Mouse (Mus musculus): ENCODE results near the gene Akna. TPM values are rescaled to one million over a fixed set of nuclear protein-coding genes. Genes with fewer than 3 reads are reported as not detected.

Gene Akna
- polyA plus RNA-seq, 1 experiment from 2014 or later = 2.5 TPM

- no peaks in the 10 kb centered on the region for H3K9me3 ChIP-seq (ENCODE audit: control insufficient read depth, low read length)
- H3K4me2 ChIP-seq (ENCODE audit: low read depth, low read length) = no peak overlapping the region
- H3K27me3 ChIP-seq (ENCODE audit: control insufficient read depth, insufficient read depth, low read length) = no peaks in the 10 kb centered on the region
- no peak overlapping the region for H3K4me3 ChIP-seq (ENCODE audit: low read depth, low read length)
- 59% methylated on average over 6 of the region's 6 CpGs for WGBS
- H3K4me1 ChIP-seq (ENCODE audit: control insufficient read depth, insufficient read depth, low read length) = no peaks in the 10 kb centered on the region
- H3K36me3 ChIP-seq (ENCODE audit: control insufficient read depth, insufficient read depth, low read length) = no peaks in the 10 kb centered on the region
- no peak overlapping the region for H3K9ac ChIP-seq (replicated peaks; ENCODE audit: low read depth, low read length)
- no peak overlapping the region for H3K27ac ChIP-seq (ENCODE audit: low read depth, low read length)
- 0 out of 2 replicates have a peak, but pooled peaks have one; percentile 7 for ATAC-seq (ENCODE audit: low read depth)
These were observed 43.3 kb downstream of the Akna start for GRCm38 (mm10) chr4:63359861-63360260.

DNA sequence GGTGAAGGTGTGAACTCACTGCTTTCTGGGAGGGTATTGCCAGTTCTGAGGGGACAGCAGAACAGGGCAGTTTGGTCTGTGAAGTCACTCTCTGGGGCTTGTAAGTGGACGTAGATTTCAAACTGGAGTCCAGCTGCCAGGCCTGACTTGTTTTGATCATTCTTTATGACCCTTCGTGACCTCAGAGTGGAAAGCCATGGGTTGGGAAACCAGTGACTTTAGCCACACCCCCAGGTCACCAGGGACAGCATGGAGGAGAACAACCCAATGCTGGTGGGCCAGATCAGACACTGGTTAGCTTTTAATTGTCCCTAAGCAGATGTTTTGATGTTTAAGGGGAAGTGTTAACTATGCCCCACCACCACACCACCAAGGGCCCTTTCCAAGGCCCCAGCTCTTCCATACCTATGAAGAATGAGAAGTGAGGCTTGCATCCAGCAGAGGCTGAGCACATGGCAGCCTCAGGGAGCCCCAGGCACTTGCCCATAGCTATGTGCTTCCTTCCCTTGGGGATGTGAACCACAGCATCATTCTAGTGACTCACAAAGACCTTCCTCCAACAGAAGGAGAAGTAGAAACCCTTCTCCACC lies 46.1 kb downstream of the Akna start:
- Histone ChIP-seq H3K27me3 (ENCODE audit: control insufficient read depth, insufficient read depth, low read length) (no peaks in the 10 kb centered on the region), H3K4me1 (ENCODE audit: control insufficient read depth, insufficient read depth, low read length) (no peaks in the 10 kb centered on the region), H3K4me3 (ENCODE audit: low read depth, low read length) (no peak overlapping the region), H3K4me2 (ENCODE audit: low read depth, low read length) (no peak overlapping the region), H3K27ac (ENCODE audit: low read depth, low read length) (no peak overlapping the region), H3K9ac (replicated peaks; ENCODE audit: low read depth, low read length) (no peak overlapping the region), H3K36me3 (ENCODE audit: control insufficient read depth, insufficient read depth, low read length) (no peaks in the 10 kb centered on the region), H3K9me3 (ENCODE audit: control insufficient read depth, low read length) (no peaks in the 10 kb centered on the region)
- 48% methylated on average over 2 of the region's 2 CpGs for WGBS
- ATAC-seq (ENCODE audit: low read depth) = no peak

GRCm38 (mm10) chr4:63355877-63356665 lies 47.1 kb downstream of the Akna start, which contains the start of gene Orm3:
Orm3 (plus strand) TSS chr4:63356162.
- Histone ChIP-seq H3K4me3 (ENCODE audit: low read depth, low read length) (no peak within 1 kb of the TSS), H3K4me2 (ENCODE audit: low read depth, low read length) (no peak within 1 kb of the TSS), H3K36me3 (ENCODE audit: control insufficient read depth, insufficient read depth, low read length) (no peaks in the 10 kb centered on the region), H3K27me3 (ENCODE audit: control insufficient read depth, insufficient read depth, low read length) (no peaks in the 10 kb centered on the region), H3K27ac (ENCODE audit: low read depth, low read length) (no peak within 1 kb of the TSS), H3K9ac (replicated peaks; ENCODE audit: low read depth, low read length) (no peak within 1 kb of the TSS), H3K9me3 (ENCODE audit: control insufficient read depth, low read length) (no peaks in the 10 kb centered on the region), H3K4me1 (ENCODE audit: control insufficient read depth, insufficient read depth, low read length) (no peaks in the 10 kb centered on the region)
- ATAC-seq (ENCODE audit: low read depth) = no peak
- 74% methylated on average over 4 of the region's 4 CpGs for WGBS

DNA sequence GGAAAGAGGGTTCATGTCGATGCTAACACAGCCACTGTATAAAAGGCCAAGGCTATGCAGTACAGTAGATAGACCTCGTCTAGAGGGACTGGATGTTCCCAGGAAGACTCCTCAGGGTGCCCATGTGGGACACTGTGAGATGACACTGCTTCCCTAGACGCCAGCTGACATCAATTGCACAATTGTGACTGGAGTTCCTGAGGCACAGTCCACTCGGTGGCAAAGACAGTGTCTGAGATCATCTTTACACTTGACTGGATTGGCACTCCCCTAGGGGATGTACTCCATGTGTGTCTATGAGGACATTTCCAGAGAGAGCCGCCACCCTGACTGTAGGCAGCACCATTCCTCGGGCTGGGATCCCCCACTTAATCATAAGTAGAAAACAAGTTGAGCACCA lies 54.6 kb downstream of the Akna start:
- no peaks in the 10 kb centered on the region for H3K4me1 ChIP-seq (ENCODE audit: control insufficient read depth, insufficient read depth, low read length)
- H3K4me3 ChIP-seq (ENCODE audit: low read depth, low read length) = no peak overlapping the region
- no peak for ATAC-seq (ENCODE audit: low read depth)
- H3K9me3 ChIP-seq (ENCODE audit: control insufficient read depth, low read length) = no peaks in the 10 kb centered on the region
- no peak overlapping the region for H3K4me2 ChIP-seq (ENCODE audit: low read depth, low read length)
- no peak overlapping the region for H3K27ac ChIP-seq (ENCODE audit: low read depth, low read length)
- WGBS = 70% methylated on average over 6 of the region's 6 CpGs
- no peaks in the 10 kb centered on the region for H3K36me3 ChIP-seq (ENCODE audit: control insufficient read depth, insufficient read depth, low read length)
- no peak overlapping the region for H3K9ac ChIP-seq (replicated peaks; ENCODE audit: low read depth, low read length)
- H3K27me3 ChIP-seq (ENCODE audit: control insufficient read depth, insufficient read depth, low read length) = no peaks in the 10 kb centered on the region

- Histone ChIP-seq H3K4me2 (ENCODE audit: low read depth, low read length) (no peak overlapping the region), H3K4me3 (ENCODE audit: low read depth, low read length) (no peak overlapping the region), H3K36me3 (ENCODE audit: control insufficient read depth, insufficient read depth, low read length) (no peaks in the 10 kb centered on the region), H3K4me1 (ENCODE audit: control insufficient read depth, insufficient read depth, low read length) (no peaks in the 10 kb centered on the region), H3K27ac (ENCODE audit: low read depth, low read length) (no peak overlapping the region), H3K9ac (replicated peaks; ENCODE audit: low read depth, low read length) (no peak overlapping the region), H3K9me3 (ENCODE audit: control insufficient read depth, low read length) (no peaks in the 10 kb centered on the region), H3K27me3 (ENCODE audit: control insufficient read depth, insufficient read depth, low read length) (no peaks in the 10 kb centered on the region)
- ATAC-seq (ENCODE audit: low read depth) = no peak
- WGBS = 94% methylated on average over 4 of the region's 4 CpGs
These were observed 56.5 kb downstream of the Akna start for GRCm38 (mm10) chr4:63346659-63347058.

DNA sequence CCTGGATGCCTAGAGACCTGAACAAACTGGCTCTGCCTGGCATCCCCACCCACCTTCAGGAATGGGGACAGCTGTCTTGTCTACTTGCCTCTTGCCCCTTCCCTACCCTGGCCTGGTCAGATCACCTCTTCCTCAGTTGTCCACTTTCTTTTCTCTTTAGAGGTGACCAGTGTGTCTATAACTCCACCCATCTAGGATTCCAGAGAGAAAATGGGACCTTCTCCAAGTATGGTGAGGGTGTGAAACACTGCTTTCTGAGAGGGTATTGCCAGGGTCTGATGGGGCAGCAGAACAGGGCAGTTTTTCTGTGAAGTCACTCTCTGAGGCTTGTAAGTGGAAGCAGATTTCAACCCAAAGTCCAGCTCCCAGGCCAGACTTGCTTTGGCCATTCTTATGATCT lies 57.9 kb downstream of the Akna start:
- ATAC-seq (ENCODE audit: low read depth) = no peak
- Histone ChIP-seq H3K27ac (ENCODE audit: low read depth, low read length) (no peak overlapping the region), H3K4me3 (ENCODE audit: low read depth, low read length) (no peak overlapping the region), H3K9me3 (ENCODE audit: control insufficient read depth, low read length) (no peaks in the 10 kb centered on the region), H3K36me3 (ENCODE audit: control insufficient read depth, insufficient read depth, low read length) (no peaks in the 10 kb centered on the region), H3K27me3 (ENCODE audit: control insufficient read depth, insufficient read depth, low read length) (no peaks in the 10 kb centered on the region), H3K4me2 (ENCODE audit: low read depth, low read length) (no peak overlapping the region), H3K9ac (replicated peaks; ENCODE audit: low read depth, low read length) (no peak overlapping the region), H3K4me1 (ENCODE audit: control insufficient read depth, insufficient read depth, low read length) (no peaks in the 10 kb centered on the region)

DNA sequence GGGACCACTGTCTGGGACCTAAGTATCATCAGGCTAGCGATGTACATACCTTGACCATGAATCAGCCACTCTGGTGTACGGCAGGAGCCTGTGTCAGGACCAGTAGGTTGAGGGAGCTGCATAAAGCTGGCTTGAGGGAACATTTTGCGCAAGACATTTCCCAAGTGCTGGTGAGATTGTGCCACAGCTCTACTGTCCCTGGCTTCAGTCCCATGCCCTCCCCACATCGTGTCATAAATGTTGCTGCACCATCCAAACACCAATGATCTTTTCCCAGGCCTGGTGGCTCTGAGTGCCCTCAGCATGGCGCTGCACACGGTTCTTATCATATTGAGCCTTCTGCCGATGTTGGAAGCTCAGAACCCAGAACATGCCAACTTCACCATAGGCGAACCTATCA lies 58.9 kb downstream of the Akna start, which contains the start of gene Orm1:
TSS of gene Orm1 (plus strand) at position 266 of the 400 bp plus-strand sequence.
- Histone ChIP-seq H3K4me2 (ENCODE audit: low read depth, low read length) (no peak within 1 kb of the TSS), H3K4me1 (ENCODE audit: control insufficient read depth, insufficient read depth, low read length) (no peaks in the 10 kb centered on the region), H3K36me3 (ENCODE audit: control insufficient read depth, insufficient read depth, low read length) (no peaks in the 10 kb centered on the region), H3K27ac (ENCODE audit: low read depth, low read length) (no peak within 1 kb of the TSS), H3K9me3 (ENCODE audit: control insufficient read depth, low read length) (no peaks in the 10 kb centered on the region), H3K27me3 (ENCODE audit: control insufficient read depth, insufficient read depth, low read length) (no peaks in the 10 kb centered on the region), H3K9ac (replicated peaks; ENCODE audit: low read depth, low read length) (no peak within 1 kb of the TSS), H3K4me3 (ENCODE audit: low read depth, low read length) (no peak within 1 kb of the TSS)
- ATAC-seq (ENCODE audit: low read depth) = no peak
- 92% methylated on average over 8 of the region's 8 CpGs for WGBS

- no peak for ATAC-seq (ENCODE audit: low read depth)
- Histone ChIP-seq H3K9me3 (ENCODE audit: control insufficient read depth, low read length) (no peaks in the 10 kb centered on the region), H3K27me3 (ENCODE audit: control insufficient read depth, insufficient read depth, low read length) (no peaks in the 10 kb centered on the region), H3K4me1 (ENCODE audit: control insufficient read depth, insufficient read depth, low read length) (no peaks in the 10 kb centered on the region), H3K4me3 (ENCODE audit: low read depth, low read length) (no peak overlapping the region), H3K4me2 (ENCODE audit: low read depth, low read length) (no peak overlapping the region), H3K9ac (replicated peaks; ENCODE audit: low read depth, low read length) (no peak overlapping the region), H3K36me3 (ENCODE audit: control insufficient read depth, insufficient read depth, low read length) (no peaks in the 10 kb centered on the region), H3K27ac (ENCODE audit: low read depth, low read length) (no peak overlapping the region)
- WGBS = 63% methylated on average over 3 of the region's 3 CpGs
These were observed 59.5 kb downstream of the Akna start for GRCm38 (mm10) chr4:63343608-63344007.

DNA sequence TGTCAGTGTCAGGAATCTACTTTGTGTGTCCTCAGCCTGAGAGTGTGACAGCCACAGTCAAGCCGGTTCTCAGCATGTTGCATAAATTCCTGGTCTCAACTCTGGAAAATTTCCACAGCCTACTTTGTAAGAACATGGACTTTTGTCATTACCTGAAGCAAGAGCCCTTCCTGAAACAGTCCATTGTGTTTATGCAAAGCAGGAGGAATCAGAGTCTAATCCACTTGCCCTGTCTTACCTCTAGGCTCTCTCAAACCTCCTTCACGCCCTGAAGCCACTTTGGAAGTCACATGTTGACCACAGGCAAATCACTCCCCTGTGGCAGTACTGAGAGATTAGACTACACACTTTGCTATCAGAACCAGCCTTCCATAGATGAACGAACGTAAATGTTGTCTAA lies 60.7 kb downstream of the Akna start:
- Histone ChIP-seq H3K9me3 (ENCODE audit: control insufficient read depth, low read length) (no peaks in the 10 kb centered on the region), H3K9ac (replicated peaks; ENCODE audit: low read depth, low read length) (no peak overlapping the region), H3K27me3 (ENCODE audit: control insufficient read depth, insufficient read depth, low read length) (no peaks in the 10 kb centered on the region), H3K27ac (ENCODE audit: low read depth, low read length) (no peak overlapping the region), H3K4me3 (ENCODE audit: low read depth, low read length) (no peak overlapping the region), H3K4me2 (ENCODE audit: low read depth, low read length) (no peak overlapping the region), H3K4me1 (ENCODE audit: control insufficient read depth, insufficient read depth, low read length) (no peaks in the 10 kb centered on the region), H3K36me3 (ENCODE audit: control insufficient read depth, insufficient read depth, low read length) (no peaks in the 10 kb centered on the region)
- ATAC-seq (ENCODE audit: low read depth) = no peak
- WGBS = 78% methylated on average over 4 of the region's 4 CpGs

Data from neural tube, embryonic 14.5 days (tissue).